Mouse (Mus musculus): ENCODE results near the gene Cradd. TPM values are rescaled to one million over a fixed set of nuclear protein-coding genes. Genes with fewer than 3 reads are reported as not detected.

The Cradd gene
- polyA plus RNA-seq, 1 experiment from 2014 or later, result 13.0 TPM

DNA sequence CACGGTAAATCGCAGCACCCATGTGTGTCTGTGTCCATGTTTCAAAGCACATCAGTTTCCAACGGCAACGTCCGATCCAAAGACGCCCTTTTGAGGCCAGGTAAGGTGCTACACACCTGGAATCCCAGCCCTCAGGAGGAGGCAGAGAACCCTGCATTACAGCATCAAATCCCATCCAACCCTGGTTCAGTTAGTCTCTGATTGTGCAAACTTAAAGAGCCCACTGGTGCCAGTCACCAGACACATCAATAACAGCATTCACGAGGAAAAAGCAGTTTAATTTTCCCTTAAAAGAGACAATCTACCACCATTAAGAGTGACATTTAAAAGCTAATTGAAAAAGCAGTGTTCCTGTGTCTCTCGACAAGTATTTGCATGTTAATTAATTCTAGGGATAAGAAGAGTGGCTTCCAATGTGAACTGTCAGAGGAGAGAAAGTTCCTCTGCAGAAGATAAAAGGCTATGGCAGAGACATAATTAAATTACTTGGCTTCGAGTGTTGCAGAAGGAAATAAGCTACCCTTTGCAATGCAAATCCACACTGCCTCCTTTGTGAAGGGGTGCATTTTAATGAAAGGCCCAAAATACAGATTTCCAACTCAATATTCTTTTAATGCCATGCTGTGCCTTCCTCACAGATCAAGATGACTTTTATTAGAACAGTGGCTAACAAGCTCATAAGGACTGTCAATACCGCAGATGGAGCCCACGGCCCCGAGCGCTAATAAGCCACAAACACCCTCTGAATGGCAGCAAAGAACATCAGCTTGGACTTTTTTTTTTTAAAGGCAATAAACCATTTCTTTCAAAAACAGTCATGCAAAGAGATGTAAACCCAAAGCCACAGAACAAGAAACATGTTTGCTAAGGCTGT lies 84.5 kb downstream of the Cradd start:
- ATAC-seq (ENCODE audit: insufficient number of reproducible peaks, insufficient read depth, low FRiP score, low read depth), result no peak
- WGBS, result 68% methylated on average over 13 of the region's 13 CpGs

DNA sequence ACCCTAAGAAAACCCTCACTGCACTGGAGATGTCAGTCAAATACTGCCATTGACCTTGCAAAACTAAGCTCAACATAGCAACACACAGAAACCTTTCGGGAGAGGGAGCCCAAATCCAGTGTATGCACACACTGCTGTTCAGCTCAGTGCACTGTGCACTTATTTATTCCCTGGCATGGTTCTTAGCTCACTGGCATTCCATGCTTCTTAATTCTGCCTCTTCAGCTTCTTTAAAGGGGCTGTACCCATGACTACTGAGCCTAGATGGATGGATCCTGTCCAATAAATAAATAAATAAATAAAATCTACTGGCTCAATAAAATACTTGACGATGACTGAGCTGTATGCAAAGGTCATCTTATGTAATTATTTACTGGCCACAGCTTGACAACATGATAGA lies 85.3 kb downstream of the Cradd start:
- H3K9ac ChIP-seq (replicated peaks; ENCODE audit: low read depth, low read length), result no peak overlapping the region
- no peaks in the 10 kb centered on the region for H3K36me3 ChIP-seq (ENCODE audit: control insufficient read depth, insufficient read depth, low read length)
- no peak overlapping the region for H3K4me2 ChIP-seq (replicated peaks; ENCODE audit: low read depth, low read length)
- H3K27me3 ChIP-seq (ENCODE audit: control insufficient read depth, insufficient read depth, low read length), result no peaks in the 10 kb centered on the region
- H3K4me3 ChIP-seq (ENCODE audit: low read depth, low read length), result no peak overlapping the region
- 48% methylated on average over 2 of the region's 2 CpGs for WGBS
- no peaks in the 10 kb centered on the region for H3K4me1 ChIP-seq (ENCODE audit: control insufficient read depth, insufficient read depth, low read length)
- H3K9me3 ChIP-seq (ENCODE audit: control insufficient read depth, low read depth, low read length), result no peaks in the 10 kb centered on the region
- ATAC-seq (ENCODE audit: insufficient number of reproducible peaks, insufficient read depth, low FRiP score, low read depth), result no peak
- no peak overlapping the region for H3K27ac ChIP-seq (ENCODE audit: low read length)

More for the DNA sequence above, 84.5 kb downstream of the Cradd start:
- Histone ChIP-seq H3K4me1 (ENCODE audit: control insufficient read depth, insufficient read depth, low read length) (no peaks in the 10 kb centered on the region), H3K9me3 (ENCODE audit: control insufficient read depth, low read depth, low read length) (no peaks in the 10 kb centered on the region), H3K4me3 (ENCODE audit: low read depth, low read length) (no peak overlapping the region), H3K9ac (replicated peaks; ENCODE audit: low read depth, low read length) (no peak overlapping the region), H3K27me3 (ENCODE audit: control insufficient read depth, insufficient read depth, low read length) (no peaks in the 10 kb centered on the region), H3K4me2 (replicated peaks; ENCODE audit: low read depth, low read length) (no peak overlapping the region), H3K36me3 (ENCODE audit: control insufficient read depth, insufficient read depth, low read length) (no peaks in the 10 kb centered on the region), H3K27ac (ENCODE audit: low read length) (no peak overlapping the region)

DNA sequence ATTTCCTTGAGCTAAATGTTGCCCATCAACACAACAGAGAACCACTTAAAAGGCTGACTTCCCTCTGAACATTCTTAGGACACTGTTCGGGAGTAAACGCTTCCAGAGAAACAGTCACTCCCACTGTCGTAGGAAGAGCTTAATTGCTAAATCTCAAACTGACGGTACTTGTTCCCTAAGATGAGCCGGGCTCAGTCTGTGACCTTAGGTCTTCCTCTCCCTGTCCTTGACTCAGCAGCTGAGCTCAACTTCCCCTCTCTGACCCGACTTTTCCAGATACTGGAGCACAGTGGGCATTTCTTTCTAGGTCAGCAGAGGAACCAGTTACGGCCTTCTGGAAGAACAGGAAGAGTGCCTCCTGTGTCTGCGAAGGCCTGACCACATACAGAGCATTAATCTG lies 87.7 kb downstream of the Cradd start:
- ATAC-seq (ENCODE audit: insufficient number of reproducible peaks, insufficient read depth, low FRiP score, low read depth), result no peak
- Histone ChIP-seq H3K9ac (replicated peaks; ENCODE audit: low read depth, low read length) (no peak overlapping the region), H3K36me3 (ENCODE audit: control insufficient read depth, insufficient read depth, low read length) (no peaks in the 10 kb centered on the region), H3K27me3 (ENCODE audit: control insufficient read depth, insufficient read depth, low read length) (no peaks in the 10 kb centered on the region), H3K27ac (ENCODE audit: low read length) (no peak overlapping the region), H3K4me1 (ENCODE audit: control insufficient read depth, insufficient read depth, low read length) (peaks cover 8% of the 10 kb centered on the region; the same call in 1 of the 2 replicates), H3K9me3 (ENCODE audit: control insufficient read depth, low read depth, low read length) (no peaks in the 10 kb centered on the region), H3K4me2 (replicated peaks; ENCODE audit: low read depth, low read length) (no peak overlapping the region), H3K4me3 (ENCODE audit: low read depth, low read length) (no peak overlapping the region)
- whole genome bisulfite sequencing, result 45% methylated on average over 8 of the region's 8 CpGs

DNA sequence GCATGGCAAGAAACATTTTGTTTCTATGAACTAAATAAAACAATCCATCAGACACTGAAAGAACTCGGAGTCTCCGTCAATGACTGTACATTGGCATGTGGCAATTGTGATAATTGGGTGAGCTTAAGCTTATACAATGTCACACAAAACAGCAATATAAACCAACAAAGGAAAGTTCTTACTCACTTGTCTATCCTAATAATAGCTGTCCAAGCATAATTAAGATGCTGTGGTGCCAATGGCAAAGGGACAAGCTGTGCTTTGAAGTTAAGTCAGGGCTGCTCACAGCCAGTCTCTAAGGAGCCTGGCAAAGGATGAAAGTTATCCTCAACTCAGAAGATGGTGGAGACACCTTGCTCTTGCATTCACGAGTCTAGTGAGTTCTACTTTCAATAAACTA lies 89.3 kb downstream of the Cradd start:
- Histone ChIP-seq H3K36me3 (ENCODE audit: control insufficient read depth, insufficient read depth, low read length) (no peaks in the 10 kb centered on the region), H3K9me3 (ENCODE audit: control insufficient read depth, low read depth, low read length) (no peaks in the 10 kb centered on the region), H3K27me3 (ENCODE audit: control insufficient read depth, insufficient read depth, low read length) (no peaks in the 10 kb centered on the region), H3K4me1 (ENCODE audit: control insufficient read depth, insufficient read depth, low read length) (peaks cover 8% of the 10 kb centered on the region; the same call in 1 of the 2 replicates), H3K4me3 (ENCODE audit: low read depth, low read length) (no peak overlapping the region), H3K9ac (replicated peaks; ENCODE audit: low read depth, low read length) (no peak overlapping the region), H3K4me2 (replicated peaks; ENCODE audit: low read depth, low read length) (no peak overlapping the region), H3K27ac (ENCODE audit: low read length) (no peak overlapping the region)
- WGBS, result 74% methylated on average over 3 of the region's 3 CpGs
- ATAC-seq (ENCODE audit: insufficient number of reproducible peaks, insufficient read depth, low FRiP score, low read depth), result no peak

DNA sequence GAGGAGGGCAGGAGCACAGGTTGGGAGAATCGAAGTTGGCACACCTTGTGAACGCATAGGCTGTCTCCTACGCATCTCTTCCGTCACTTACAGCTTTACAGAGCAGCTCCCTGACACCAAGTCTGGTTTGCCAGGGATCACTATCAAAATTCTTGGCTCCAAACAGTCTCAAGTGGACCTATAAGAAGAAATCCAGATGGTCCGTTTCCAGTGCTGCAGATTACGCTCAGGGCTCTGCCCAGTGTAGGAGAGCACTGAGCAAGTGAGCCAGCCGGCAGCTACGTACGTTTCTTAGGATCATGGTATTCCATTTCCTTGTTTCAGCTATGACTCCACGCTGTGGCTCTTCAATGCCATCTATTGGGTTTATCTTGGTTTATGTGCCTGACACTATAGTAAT lies 90.9 kb downstream of the Cradd start:
- no peaks in the 10 kb centered on the region for H3K27me3 ChIP-seq (ENCODE audit: control insufficient read depth, insufficient read depth, low read length)
- ATAC-seq (ENCODE audit: insufficient number of reproducible peaks, insufficient read depth, low FRiP score, low read depth), result no peak
- H3K9ac ChIP-seq (replicated peaks; ENCODE audit: low read depth, low read length), result no peak overlapping the region
- WGBS, result 67% methylated on average over 10 of the region's 10 CpGs
- H3K9me3 ChIP-seq (ENCODE audit: control insufficient read depth, low read depth, low read length), result no peaks in the 10 kb centered on the region
- H3K36me3 ChIP-seq (ENCODE audit: control insufficient read depth, insufficient read depth, low read length), result no peaks in the 10 kb centered on the region
- H3K27ac ChIP-seq (ENCODE audit: low read length), result no peak overlapping the region
- no peak overlapping the region for H3K4me3 ChIP-seq (ENCODE audit: low read depth, low read length)
- H3K4me2 ChIP-seq (replicated peaks; ENCODE audit: low read depth, low read length), result no peak overlapping the region
- H3K4me1 ChIP-seq (ENCODE audit: control insufficient read depth, insufficient read depth, low read length), result peaks cover 8% of the 10 kb centered on the region; the same call in 1 of the 2 replicates

DNA sequence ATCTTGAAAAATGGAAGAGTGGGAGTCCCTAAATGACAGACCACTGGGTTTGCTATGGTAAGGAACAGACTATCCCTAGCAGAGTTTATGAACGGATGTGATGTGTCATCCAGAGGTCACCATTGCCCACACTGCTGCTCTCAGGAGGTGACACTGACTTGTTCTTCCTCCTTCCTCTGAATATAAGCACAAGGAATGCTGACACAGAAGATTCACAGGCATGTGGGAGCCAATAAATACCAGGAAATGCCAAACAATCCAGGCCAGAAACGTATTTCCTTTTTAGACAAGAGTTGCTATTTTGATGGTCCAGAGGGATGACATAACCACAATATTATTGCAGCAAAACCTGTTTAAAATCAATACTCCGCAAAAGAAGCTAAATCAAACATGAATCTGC lies 91.4 kb downstream of the Cradd start:
- no peak for ATAC-seq (ENCODE audit: insufficient number of reproducible peaks, insufficient read depth, low FRiP score, low read depth)
- no peak overlapping the region for H3K9ac ChIP-seq (replicated peaks; ENCODE audit: low read depth, low read length)
- no peaks in the 10 kb centered on the region for H3K9me3 ChIP-seq (ENCODE audit: control insufficient read depth, low read depth, low read length)
- H3K4me3 ChIP-seq (ENCODE audit: low read depth, low read length), result no peak overlapping the region
- H3K4me1 ChIP-seq (ENCODE audit: control insufficient read depth, insufficient read depth, low read length), result peaks cover 8% of the 10 kb centered on the region; the same call in 1 of the 2 replicates
- no peak overlapping the region for H3K4me2 ChIP-seq (replicated peaks; ENCODE audit: low read depth, low read length)
- no peaks in the 10 kb centered on the region for H3K27me3 ChIP-seq (ENCODE audit: control insufficient read depth, insufficient read depth, low read length)
- H3K27ac ChIP-seq (ENCODE audit: low read length), result no peak overlapping the region
- H3K36me3 ChIP-seq (ENCODE audit: control insufficient read depth, insufficient read depth, low read length), result no peaks in the 10 kb centered on the region
- 40% methylated on average over 3 of the region's 3 CpGs for WGBS

DNA sequence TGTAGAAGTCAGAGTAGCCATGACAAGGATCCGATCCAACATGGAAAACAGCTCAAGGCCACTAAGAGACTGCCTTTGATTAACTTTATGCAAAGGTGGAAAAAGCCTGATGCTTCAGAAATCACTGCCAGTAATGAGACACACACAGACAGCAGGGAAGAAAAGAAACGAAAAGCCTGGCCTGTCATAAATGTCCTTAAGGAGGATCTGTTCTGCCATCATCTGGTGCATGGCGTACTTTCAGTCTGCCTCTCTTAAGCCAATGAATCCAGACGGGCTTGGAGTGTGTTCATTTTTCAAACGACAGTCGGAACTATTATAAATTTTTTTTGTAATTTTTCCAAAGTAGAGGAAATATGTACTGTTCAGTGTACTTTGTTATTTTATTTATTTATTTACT lies 95.7 kb downstream of the Cradd start:
- H3K27ac ChIP-seq (ENCODE audit: low read length), result no peak overlapping the region
- no peaks in the 10 kb centered on the region for H3K36me3 ChIP-seq (ENCODE audit: control insufficient read depth, insufficient read depth, low read length)
- H3K4me3 ChIP-seq (ENCODE audit: low read depth, low read length), result no peak overlapping the region
- no peaks in the 10 kb centered on the region for H3K27me3 ChIP-seq (ENCODE audit: control insufficient read depth, insufficient read depth, low read length)
- no peak overlapping the region for H3K9ac ChIP-seq (replicated peaks; ENCODE audit: low read depth, low read length)
- WGBS, result 74% methylated on average over 6 of the region's 6 CpGs
- H3K4me1 ChIP-seq (ENCODE audit: control insufficient read depth, insufficient read depth, low read length), result peaks cover 8% of the 10 kb centered on the region; the same call in 1 of the 2 replicates
- no peak for ATAC-seq (ENCODE audit: insufficient number of reproducible peaks, insufficient read depth, low FRiP score, low read depth)
- H3K9me3 ChIP-seq (ENCODE audit: control insufficient read depth, low read depth, low read length), result no peaks in the 10 kb centered on the region
- H3K4me2 ChIP-seq (replicated peaks; ENCODE audit: low read depth, low read length), result no peak overlapping the region

DNA sequence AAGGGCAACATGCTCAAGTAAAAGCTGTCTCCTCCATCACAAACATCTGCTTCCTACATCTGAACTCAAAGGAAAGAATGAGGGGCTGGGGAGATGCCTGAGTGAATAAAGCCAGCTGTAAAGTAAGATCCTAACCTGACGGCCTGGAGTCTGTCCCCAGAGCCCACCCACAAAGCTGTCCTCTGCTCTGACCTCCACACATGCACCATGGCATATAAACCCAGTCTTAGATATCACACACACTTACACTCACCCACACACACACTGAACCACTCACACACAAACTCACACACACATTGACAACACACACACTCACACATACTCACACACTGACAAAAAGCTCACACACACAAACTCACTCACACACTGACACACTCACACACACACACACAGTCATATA lies 96.3 kb downstream of the Cradd start:
- WGBS, result 32% methylated on average over 1 of the region's 1 CpGs
- Histone ChIP-seq H3K9ac (replicated peaks; ENCODE audit: low read depth, low read length) (no peak overlapping the region), H3K4me2 (replicated peaks; ENCODE audit: low read depth, low read length) (no peak overlapping the region), H3K27me3 (ENCODE audit: control insufficient read depth, insufficient read depth, low read length) (no peaks in the 10 kb centered on the region), H3K36me3 (ENCODE audit: control insufficient read depth, insufficient read depth, low read length) (no peaks in the 10 kb centered on the region), H3K4me3 (ENCODE audit: low read depth, low read length) (no peak overlapping the region), H3K4me1 (ENCODE audit: control insufficient read depth, insufficient read depth, low read length) (peaks cover 4% of the 10 kb centered on the region; the same call in 1 of the 2 replicates), H3K9me3 (ENCODE audit: control insufficient read depth, low read depth, low read length) (no peaks in the 10 kb centered on the region), H3K27ac (ENCODE audit: low read length) (no peak overlapping the region)
- ATAC-seq (ENCODE audit: insufficient number of reproducible peaks, insufficient read depth, low FRiP score, low read depth), result no peak
